Mouse (Mus musculus) spleen, postnatal 10 days (tissue): ENCODE data around the gene Sugp2.

Experiments
- DNase-seq, 2 experiments: peaks; one replicate each; pipeline ENCODE4 v3.0.0; 2021 to 2022; ENCODE audit warnings: low spot score in 2 of 2

Sugp2 gene

DNA sequence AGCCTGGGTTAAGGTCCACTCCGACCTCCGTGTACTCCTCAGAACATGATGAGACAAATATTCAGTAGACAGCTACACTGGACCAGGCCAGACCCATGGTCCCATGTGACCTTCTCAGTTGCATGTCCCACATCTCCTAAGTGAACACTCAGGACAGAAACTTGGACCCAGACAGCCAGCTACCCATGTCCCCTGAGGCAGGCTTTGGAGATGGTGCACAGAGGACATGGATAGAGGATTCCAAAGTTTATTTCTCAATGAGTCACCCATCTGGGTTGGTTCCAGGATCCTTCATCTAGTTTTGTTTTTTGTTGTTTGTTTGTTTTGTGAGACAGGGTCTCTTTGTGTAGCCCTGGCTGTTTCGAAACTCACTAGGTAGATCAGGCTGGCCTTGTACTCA, 13.1 kb upstream of the Sugp2 start:
- no peak for DNase-seq

DNA sequence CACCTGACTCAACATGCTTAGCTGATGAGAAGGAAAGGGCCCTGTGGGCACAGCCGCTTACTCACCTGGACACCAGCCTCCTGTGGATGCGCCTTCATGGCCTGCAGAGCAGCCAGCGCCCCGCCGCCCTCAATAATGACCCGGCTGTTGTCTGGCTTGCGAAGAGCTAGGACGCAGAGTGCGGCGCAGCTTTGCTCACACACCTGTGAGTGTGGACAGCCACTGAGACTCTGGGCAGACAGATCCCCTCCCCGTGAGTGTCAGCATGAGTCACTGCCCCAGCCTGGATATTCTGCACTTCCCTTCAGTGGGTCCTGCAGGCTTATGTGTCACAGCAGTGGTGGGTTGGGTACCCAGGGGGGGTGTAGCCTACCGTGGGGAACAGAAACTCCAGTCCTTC, 12.0 kb upstream of the Sugp2 start:
- no peak for DNase-seq

DNA sequence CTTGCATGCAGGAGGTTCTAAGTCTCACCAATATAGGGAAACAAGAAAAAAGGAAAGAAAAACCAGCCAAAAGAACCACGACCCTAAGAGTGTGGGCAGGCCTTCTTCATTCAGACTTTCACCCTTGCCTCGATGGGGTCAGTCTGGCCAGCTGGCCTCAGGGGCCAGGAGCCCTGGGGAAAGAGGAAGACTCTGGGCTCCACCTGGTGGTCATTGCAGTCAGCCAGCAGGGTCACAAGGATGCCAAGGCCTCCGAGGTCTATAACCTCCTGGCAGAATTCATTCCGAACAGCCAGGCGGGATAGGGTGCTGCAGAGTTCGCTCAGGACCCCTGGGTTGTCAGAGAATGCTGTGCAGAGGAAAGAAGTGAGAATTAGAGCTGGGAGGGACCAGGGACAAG, 10.7 kb upstream of the Sugp2 start:
- peak in 1 of 2 experiments; percentile 56 for DNase-seq

DNA sequence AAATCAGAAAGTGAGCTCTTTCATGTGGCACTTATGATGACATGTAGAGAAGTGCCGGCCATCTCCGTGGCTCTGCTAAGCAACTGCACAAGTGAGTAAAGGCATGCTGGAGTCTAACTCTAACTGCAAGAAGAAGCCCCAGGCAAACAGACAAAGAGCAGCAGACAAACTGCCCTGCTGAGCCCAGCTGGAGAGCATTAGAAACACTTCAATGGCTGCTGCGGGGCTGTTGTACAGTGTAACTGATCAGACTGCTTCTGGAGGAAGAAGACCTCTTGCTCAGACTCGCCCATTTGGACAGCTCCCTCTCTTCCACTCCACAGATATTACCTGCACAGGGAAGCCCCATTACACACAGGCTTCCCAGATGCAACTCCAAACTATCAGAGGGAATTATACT, 6.0 kb upstream of the Sugp2 start:
- no peak for DNase-seq

DNA sequence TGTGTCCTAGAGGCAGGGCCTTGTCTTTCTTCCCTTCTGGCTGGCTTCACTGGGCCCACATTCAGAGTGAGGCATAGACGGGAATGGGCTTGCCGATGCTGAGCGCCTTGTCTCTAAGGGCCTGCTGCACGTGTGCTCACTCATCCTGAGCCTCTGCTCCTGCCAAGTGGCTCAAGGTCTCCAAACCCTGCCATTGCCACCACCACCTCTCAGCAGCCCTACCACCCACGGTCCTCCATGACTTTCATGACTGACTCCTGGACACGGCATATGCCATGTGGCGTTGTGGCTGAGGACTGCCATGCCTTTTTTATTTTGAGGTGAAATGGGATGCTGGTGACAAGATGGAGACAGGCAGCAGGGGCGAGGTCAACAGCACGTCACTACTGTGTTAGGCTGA, 3.2 kb upstream of the Sugp2 start:
- no peak for DNase-seq

DNA sequence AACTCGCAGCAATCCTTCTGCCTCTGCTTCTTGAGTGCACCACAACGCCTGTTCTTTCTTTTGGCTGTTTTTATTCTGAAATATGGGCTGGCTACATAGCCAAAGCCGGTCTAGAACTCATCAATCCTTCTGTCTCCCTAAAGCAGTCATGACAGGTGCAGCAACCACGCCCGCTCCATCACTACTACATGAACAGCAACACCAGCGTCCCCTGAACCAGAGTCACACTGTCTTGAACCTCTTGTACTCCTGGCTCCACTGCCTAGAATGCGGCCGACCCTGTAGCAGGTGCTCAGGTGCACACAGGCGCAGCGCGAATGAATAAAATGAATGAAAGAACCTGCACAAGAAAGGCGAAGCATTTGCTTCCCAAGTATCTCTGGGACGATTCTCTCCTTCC, 420 bp upstream of the Sugp2 start:
- DNase-seq: peak in 1 of 2 experiments; percentile 34

DNA sequence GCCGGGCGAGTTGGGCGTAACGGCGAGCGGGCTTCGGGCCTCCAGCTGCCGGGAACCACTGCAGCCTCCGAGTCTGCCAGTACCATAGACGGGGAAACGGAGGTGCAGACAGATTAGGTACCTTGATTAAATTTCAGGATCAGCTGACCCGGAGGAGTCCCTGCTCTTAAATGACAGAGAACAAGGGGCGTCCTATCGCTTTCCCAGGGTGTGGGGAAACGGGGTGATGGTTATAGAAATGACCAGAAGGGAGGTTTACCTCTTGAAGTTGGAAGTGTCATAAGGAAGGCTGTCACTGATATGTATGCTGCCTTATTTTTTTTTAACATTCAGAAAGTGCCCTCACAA, 729 bp downstream of the Sugp2 start:
- no peak for DNase-seq

DNA sequence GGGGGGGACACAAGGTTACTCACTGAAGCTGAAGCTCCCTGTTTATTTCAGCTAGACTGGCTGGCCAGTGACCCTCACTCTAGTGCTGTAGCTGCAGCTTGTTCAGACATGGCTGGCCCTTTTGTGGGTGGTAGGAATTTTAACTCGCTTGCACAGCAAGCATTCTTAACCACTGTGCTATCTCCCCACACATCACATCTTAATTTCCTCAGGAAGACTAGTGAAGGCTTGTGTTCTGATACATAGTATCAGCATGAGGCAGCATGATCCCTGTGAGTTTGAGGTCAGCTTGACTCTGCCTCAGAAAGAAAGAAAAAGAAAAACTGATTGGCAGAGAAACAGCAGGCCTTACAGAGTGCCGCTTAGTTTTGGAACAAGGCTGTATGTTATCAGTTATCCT, 3.8 kb downstream of the Sugp2 start:
- no peak for DNase-seq

DNA sequence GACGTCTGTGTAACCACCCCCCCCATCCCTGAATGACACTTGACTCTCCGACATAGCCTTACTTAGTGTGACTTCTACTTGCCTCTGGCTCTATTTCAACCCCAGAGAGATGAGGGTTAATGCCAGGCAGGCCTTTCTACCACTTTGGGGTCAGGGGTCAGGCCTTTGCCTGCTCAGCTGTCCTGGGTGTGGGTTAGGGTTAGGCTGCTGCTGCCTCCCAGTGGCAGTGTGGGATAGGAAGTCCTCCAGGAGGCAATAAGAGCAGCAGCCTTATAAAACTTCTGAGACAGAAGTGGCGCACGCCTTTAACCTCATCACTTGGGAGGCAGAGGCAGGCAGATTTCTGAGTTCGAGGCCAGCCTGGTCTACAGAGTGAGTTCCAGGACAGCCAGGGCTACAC, 6.6 kb downstream of the Sugp2 start:
- DNase-seq: no peak

DNA sequence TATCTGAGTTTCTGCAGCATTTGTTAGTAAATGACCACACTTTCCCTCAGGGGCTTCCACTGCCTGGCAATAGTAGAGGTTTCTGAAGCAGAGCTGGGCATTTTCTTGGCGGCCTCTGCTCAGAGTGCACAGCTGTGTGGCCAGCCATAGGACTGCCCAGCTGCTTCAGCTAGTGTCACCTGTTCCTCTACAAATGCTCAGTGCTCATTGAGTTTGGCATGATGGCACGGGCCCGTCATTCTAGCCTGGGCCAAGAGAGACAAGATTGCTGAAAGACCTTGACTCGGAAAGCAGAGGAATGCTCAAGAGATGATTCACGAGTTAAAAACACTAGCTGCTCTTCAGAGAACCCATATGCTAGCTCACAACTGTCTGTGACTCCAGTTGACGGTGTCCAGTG, 12.6 kb downstream of the Sugp2 start:
- DNase-seq: no peak

DNA sequence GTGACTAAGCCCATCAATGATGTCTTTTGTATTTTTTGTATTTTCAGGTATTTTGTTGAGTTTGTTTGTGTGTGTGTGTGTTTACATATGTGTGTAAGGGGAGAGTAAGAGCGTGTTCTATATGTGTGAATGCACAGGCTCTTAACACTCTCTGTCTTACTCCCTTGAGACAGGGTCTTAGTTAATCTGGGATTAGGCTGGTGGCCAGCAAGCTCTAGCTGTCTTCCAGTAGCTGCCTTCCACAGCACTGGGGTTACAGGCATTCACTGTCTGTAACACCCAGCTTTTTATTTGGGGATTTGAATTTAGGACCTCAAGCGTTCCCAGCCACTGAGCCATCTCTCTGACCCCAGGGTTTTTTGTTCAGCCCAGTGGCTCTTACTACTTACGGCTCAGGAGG, 13.8 kb downstream of the Sugp2 start:
- DNase-seq: no peak

DNA sequence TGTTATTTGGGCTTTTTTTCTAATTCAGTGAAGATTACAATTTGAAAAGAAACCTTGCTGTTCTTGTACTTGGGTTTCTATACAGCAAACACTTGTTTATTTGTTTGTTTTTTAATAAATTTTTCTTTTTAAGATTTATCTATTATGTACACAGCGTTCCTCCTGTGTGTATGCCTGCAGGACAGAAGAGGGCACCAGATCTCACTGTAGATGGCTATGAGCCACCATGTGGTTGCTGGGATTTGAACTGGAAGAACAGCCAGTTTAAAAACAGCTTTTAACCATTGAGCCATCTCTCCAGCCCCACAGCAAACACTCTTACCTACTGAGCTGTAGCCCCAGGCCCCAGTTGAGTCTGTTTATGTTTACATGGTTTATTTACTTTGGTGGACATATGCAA, 20.6 kb downstream of the Sugp2 start:
- DNase-seq: no peak

DNA sequence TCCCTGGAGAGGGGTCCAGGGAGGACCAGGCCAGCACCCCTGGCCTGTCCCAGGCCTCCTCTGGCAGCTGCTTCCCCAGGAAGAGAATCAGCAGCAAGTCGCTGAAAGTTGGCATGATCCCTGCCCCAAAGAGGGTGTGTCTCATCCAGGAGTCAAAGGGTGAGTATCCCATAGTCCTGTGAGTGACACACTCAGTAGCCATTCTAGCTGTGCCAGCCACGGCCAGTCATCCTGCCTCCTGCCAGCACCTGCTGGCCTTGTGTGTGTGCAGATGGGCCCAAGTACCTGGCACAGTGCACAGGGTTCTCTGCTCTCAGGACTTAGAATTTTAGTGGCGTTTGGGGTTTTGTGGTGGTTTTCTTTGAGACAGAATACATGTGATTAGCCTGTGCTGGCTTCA, 23.4 kb downstream of the Sugp2 start:
- DNase-seq: no peak

DNA sequence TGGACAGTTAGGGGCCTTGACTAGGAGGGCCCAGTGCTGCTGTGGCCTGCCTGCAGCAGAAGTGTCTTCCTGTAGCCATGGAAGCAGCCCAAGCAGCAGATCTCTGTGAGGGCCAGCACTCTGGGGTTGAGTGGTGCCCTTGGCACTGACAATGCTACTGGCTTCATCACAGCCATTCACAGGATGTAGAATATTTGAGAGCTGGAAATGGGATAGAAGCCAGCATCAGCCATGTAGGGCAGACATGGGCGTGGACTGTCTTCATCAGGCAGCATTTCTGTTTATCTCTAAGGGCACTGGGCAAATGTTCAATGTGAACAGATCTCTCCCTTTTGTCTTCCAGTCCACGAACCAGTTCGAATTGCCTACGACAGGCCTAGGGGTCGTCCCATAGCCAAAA, 24.6 kb downstream of the Sugp2 start:
- DNase-seq: no peak

DNA sequence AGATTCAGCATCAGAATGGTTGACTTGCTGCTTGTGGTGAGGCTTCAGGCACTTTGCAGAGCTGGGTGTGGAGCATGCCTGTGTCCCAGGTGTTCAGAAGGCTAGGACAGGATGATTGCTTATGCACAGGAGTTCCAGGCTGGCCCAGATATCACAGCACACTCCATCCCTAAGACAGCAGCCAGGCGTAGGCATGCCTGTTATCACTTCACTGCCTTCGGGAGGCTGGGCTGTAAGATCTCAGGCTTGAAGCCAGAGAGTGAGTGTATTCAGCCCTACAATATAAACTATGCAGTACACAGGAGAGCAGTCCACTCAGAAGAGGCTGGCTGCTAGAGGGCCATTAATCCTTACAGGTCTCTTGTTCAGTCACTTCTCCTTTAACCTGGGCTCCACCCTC, 25.0 kb downstream of the Sugp2 start:
- DNase-seq: peak in 1 of 2 experiments; percentile 35

DNA sequence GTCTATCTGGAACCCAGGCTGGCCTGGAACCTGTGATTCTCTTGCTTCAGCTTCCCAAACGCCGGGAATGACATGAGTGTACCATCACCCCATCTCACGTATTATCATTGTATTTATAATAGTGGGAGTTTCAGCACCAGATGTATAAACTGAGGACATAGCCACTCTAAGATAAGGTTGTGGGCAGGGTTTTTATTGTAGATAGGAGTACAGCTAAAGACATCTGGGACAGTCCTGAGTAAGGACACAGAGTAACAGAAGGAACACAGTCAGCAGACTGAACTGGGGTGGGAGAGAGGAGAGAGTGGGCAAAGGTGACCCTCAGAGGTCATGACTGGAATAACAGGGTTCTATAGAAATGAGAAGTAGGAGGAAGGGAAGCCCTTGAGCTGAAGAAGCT, 33.6 kb downstream of the Sugp2 start:
- DNase-seq: no peak

DNA sequence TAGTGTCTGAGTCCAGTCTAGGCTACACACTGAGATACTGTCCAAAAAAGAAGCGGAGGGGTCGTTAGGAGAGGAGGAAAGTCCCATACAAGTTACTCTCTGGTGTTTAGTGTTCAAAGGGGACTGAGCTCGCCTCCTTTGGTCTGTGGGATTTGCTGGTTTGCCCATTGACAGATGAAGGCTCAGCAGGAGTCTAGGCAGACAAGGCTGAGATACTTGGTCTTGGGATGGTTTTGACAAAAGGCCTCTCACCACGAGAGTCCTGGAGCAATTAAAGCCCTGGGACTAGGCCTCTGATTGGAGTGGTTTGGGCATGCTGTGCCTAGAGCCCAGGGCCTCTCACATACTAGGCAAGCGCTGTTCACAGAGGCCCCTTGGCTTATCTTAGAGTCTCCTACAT, 34.3 kb downstream of the Sugp2 start:
- DNase-seq: no peak

DNA sequence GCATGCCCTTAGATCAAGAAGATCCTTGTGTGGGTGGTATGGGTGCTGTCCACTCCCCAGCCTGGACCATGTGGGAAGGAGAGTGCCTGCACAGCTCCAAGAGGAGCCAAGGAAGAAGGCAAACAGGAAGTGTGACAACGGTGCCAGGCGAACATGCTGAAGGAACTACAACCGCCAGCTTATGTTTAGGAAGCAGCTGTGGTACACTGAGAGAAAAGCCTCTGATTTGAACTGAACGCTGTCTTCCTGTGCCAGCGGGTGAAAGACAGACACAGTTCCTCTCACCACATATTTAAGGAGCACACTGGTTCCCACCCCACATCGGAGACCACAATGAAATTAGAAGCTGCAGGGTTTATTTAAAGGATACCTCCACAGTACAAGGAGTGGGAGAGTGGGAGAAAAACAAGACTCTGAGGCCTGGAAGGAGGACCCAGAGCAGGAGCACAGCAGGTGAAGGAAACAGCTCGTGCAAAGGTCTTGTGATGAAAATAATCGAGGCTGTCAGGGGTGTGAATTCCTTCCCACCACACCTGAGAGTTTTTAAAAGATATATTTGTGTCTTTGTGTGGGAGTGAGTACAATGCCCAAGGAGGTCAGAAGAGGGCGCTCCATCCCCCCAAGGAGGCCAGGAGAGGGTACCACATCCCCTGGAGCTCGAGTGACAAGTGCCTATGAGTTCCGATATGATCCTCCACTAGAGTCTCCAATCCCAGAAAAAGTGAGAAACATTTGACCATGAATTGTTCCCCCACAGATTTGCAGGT, 35.0 kb downstream of the Sugp2 start:
- DNase-seq: peak in 1 of 2 experiments; percentile 56

DNA sequence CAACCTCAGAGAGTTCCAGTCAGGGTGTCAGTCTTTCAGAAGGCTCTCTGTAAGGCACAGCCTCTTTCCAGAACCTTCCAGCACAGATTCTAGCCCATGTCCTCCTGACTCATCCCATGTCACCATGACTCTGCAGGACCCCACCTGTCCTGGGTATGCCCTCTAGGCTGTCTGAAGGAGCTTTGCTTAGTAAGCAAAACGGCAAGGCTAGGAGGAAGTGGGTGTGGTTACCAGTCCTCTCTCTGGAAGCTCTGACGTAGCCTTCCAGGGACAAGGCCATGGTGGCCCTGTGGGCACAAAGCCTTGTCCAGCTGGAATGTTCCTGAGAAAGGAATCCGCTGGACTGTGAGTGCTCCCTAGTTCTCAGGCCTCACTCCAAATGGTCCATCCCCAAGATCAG, 38.9 kb downstream of the Sugp2 start:
- DNase-seq: peak in 1 of 2 experiments; percentile 39

DNA sequence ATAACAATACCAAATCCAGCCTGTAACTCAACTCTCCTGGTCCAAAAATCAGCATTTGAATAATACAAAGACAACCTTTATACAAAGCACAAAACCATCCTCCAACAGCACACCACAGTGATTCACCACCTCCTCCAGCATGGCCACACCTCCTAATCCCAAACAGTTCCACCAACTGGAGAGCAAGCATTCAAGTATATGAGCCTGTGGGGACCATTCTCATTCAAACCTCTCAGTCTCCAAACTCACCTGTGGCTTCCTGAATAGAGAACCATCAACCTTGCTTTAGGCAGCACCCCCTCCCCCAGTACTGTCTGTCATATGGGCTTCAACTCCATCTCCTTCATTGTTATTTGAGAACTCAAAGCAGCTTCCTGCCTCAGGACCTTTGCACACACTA, 40.3 kb downstream of the Sugp2 start:
- DNase-seq: no peak

DNA sequence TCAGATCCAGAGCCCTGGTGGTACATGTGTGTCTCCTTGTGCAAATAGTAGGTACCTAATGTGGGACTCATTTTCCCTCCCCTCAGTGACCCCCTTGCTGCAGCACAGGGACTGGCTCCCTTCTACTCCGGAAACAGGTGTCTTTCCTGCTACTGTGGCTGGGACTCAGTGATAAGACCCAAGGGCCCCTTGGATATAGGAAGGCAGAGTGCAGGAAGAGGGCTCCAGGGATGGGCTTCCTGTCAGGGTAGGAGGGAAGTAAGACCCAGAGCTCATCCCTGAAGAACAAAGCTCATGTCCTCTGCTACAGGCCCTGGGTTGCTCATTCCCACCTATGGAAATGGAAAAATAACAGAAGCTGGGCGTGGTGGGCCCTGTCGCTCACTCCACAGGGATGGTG, 42.5 kb downstream of the Sugp2 start:
- DNase-seq: no peak

DNA sequence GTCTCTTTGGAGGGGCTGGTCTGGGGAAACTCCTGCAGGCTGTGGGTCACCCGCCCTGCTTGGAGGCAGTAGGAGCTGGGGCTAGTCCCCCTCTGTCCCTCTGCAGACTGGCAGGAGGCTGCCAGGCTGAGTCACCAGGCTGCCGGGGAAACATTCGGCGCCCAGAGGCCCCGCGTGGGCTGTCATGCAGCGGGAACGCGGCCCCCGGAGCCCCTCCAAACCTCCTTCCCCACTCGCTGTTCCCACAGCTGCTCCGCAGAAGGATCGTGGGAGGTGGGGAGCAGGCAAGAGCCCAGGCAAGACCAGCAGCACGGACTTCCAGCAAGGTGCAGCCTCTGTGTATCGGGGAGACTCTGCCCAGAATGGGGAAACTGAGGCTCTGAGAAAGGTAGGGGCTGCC, 44.1 kb downstream of the Sugp2 start:
- no peak for DNase-seq

DNA sequence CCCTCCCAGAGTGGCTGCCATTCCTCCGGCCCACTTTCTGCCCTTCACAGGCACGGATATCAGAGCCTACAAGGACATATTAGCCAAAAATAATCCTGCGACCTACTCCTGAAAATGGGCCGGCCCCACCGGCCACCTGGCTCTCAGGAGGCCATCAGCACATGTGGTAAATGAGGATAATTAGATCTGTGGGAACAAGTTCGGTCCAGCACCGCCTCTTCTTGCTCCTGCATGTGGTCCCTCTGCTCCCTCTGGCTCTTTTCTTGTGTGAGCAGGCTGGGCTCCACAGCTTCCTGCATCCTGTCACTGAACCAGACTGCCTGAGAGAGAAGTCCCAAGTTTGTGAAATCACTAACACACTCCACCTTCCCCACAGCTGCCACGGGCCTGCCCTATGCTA, 45.2 kb downstream of the Sugp2 start:
- no peak for DNase-seq

DNA sequence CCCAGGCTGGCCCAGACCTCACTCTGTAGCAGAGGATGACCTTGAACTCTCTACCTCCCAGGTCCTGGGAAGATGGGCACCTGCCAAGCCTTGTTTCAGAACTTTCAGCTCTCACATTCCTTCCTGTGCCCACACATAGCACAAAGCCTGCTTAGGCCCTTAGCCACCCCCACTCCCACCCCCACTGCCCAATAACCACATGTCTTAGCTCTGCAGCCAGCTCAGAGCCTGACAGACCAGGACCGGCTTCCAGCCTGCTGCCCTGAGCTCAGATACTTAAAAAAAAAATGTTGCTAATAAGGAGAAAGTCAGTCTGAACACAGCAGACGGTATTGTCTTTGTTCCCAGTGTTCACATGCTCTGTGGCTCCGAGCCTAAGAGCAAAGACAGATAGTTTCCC, 47.0 kb downstream of the Sugp2 start:
- no peak for DNase-seq
